8 mouse cellular contexts compared by ENCODE assay signal in the genomic region with DNA sequence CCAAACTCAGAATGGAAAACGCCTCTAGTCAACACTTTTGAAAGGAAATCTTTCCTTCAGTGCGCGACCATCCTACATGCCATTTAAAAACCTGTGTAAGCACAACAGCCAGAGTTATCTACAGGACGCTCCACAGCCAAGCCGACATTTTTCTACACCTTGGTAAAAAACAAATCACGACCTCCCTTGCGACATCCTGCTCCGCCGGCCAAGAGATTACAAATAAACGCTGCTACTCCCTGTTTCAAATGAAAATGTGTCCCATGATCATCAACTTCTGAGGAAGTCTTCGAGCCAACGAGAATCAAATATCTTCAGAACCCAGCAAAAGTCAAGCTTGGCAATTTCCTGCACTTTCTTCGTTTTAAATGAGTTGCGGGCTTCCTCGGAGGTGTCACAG. TPM values are rescaled to one million over a fixed set of nuclear protein-coding genes. Genes with fewer than 3 reads are reported as not detected.
DNase-seq lines count a peak whose midpoint lies in the region; ATAC-seq lines count a peak whose summit lies in the region.

No protein-coding gene starts in this region.

- ATAC-seq in heart, embryonic 15.5 days (replicated peaks; ENCODE audit: insufficient number of reproducible peaks, insufficient read depth, low FRiP score, low read depth): no peak
- ATAC-seq in intestine, embryonic 16.5 days: no peak
- no peak for ATAC-seq in midbrain, embryonic 13.5 days

- peak overlapping the region; percentile 90 for H3K27ac ChIP-seq in heart, embryonic 15.5 days
- H3K27ac ChIP-seq in intestine, embryonic 16.5 days (ENCODE audit: low read length): peak overlapping the region; percentile 78
- peak overlapping the region; percentile 92 for H3K27ac ChIP-seq in midbrain, embryonic 13.5 days

- peaks cover 41% of the 10 kb centered on the region for H3K4me1 ChIP-seq in heart, embryonic 15.5 days (replicated peaks)
- H3K4me1 ChIP-seq in intestine, embryonic 16.5 days (ENCODE audit: control insufficient read depth, insufficient read depth, low read length): peaks cover 20% of the 10 kb centered on the region
- H3K4me1 ChIP-seq in midbrain, embryonic 13.5 days (replicated peaks): peaks cover 34% of the 10 kb centered on the region

- DNase-seq in heart, adult 11 months: no peak
- DNase-seq in c-Kit-positive CD71-positive TER-119-positive erythroid progenitor cells, embryonic 14.5 days (ENCODE audit: low spot score): peak; percentile 15
- DNase-seq in urinary bladder, adult 2 months (ENCODE audit: low spot score): no peak
- DNase-seq in right cerebral cortex, postnatal 10 days (ENCODE audit: low spot score in 2 of 2): no peak
- no peak for DNase-seq in cerebellum, postnatal 25 days

- H3K36me3 ChIP-seq in heart, embryonic 15.5 days: peaks cover 24% of the 10 kb centered on the region
- no peaks in the 10 kb centered on the region; the same call in none of the 2 replicates for H3K36me3 ChIP-seq in intestine, embryonic 16.5 days (ENCODE audit: control insufficient read depth, insufficient read depth, low read length)
- H3K36me3 ChIP-seq in midbrain, embryonic 13.5 days: peaks cover 25% of the 10 kb centered on the region

- no peaks in the 10 kb centered on the region for H3K9me3 ChIP-seq in heart, embryonic 15.5 days (replicated peaks)
- H3K9me3 ChIP-seq in intestine, embryonic 16.5 days (ENCODE audit: control insufficient read depth, low read length): no peaks in the 10 kb centered on the region
- H3K9me3 ChIP-seq in midbrain, embryonic 13.5 days: no peaks in the 10 kb centered on the region

- WGBS in heart, embryonic 15.5 days: 1% methylated on average over 15 of the region's 15 CpGs
- WGBS in intestine, embryonic 16.5 days: 3% methylated on average over 15 of the region's 15 CpGs
- 7% methylated on average over 15 of the region's 15 CpGs for WGBS in midbrain, embryonic 13.5 days

- H3K9ac ChIP-seq in heart, embryonic 15.5 days: peak overlapping the region; percentile 86
- peak overlapping the region; percentile 86 for H3K9ac ChIP-seq in intestine, embryonic 16.5 days (ENCODE audit: low read depth, low read length)
- peak overlapping the region; percentile 90 for H3K9ac ChIP-seq in midbrain, embryonic 13.5 days (replicated peaks)

- no peaks in the 10 kb centered on the region for H3K27me3 ChIP-seq in heart, embryonic 15.5 days
- no peaks in the 10 kb centered on the region for H3K27me3 ChIP-seq in intestine, embryonic 16.5 days (replicated peaks; ENCODE audit: control insufficient read depth, insufficient read depth, low read length)
- H3K27me3 ChIP-seq in midbrain, embryonic 13.5 days: no peaks in the 10 kb centered on the region

- peak overlapping the region; percentile 85 for H3K4me3 ChIP-seq in heart, embryonic 15.5 days
- H3K4me3 ChIP-seq in intestine, embryonic 16.5 days (ENCODE audit: low read length): peak overlapping the region; percentile 77
- peak overlapping the region; percentile 87 for H3K4me3 ChIP-seq in midbrain, embryonic 13.5 days (replicated peaks)

- peak overlapping the region; percentile 79 for H3K4me2 ChIP-seq in heart, embryonic 15.5 days
- H3K4me2 ChIP-seq in intestine, embryonic 16.5 days (ENCODE audit: low read depth, low read length): peak overlapping the region; percentile 72
- peak overlapping the region; percentile 85 for H3K4me2 ChIP-seq in midbrain, embryonic 13.5 days (replicated peaks)

RNA-seq across cellular contexts. Expression of a gene that starts 0.6 kb away (rescaled TPM):
- 10.5 and 14.5 TPM in 2 replicates for polyA plus RNA-seq in heart, embryonic 15.5 days (2015; fragmentation: Nextera tagmentation; extraction: Ambion mirVana)
- polyA plus RNA-seq in intestine, embryonic 16.5 days (2015; fragmentation: Nextera tagmentation; extraction: Ambion mirVana): 19.1 and 20.4 TPM in 2 replicates
- 21.3 and 22.8 TPM in 2 replicates for polyA plus RNA-seq in midbrain, embryonic 13.5 days (2015; fragmentation: Nextera tagmentation; extraction: Ambion mirVana)
- 41.7 and 46.3 TPM in 2 replicates for polyA plus RNA-seq in urinary bladder, adult 2 months (2012; rRNA removed)

RNA-seq across cellular contexts. Expression of a gene that starts 35.4 kb away (rescaled TPM):
- 14.3 and 16.7 TPM in 2 replicates for polyA plus RNA-seq in heart, embryonic 15.5 days (2015; fragmentation: Nextera tagmentation; extraction: Ambion mirVana)
- polyA plus RNA-seq in intestine, embryonic 16.5 days (2015; fragmentation: Nextera tagmentation; extraction: Ambion mirVana): 14.8 and 15.9 TPM in 2 replicates
- polyA plus RNA-seq in midbrain, embryonic 13.5 days (2015; fragmentation: Nextera tagmentation; extraction: Ambion mirVana): 28.0 and 28.6 TPM in 2 replicates
- polyA plus RNA-seq in urinary bladder, adult 2 months (2012; rRNA removed): 22.2 and 28.0 TPM in 2 replicates

RNA-seq across cellular contexts. Expression of a gene that starts 55.2 kb away (rescaled TPM):
- 103 and 111 TPM in 2 replicates for polyA plus RNA-seq in heart, embryonic 15.5 days (2015; fragmentation: Nextera tagmentation; extraction: Ambion mirVana)
- polyA plus RNA-seq in intestine, embryonic 16.5 days (2015; fragmentation: Nextera tagmentation; extraction: Ambion mirVana): 102 and 105 TPM in 2 replicates
- polyA plus RNA-seq in midbrain, embryonic 13.5 days (2015; fragmentation: Nextera tagmentation; extraction: Ambion mirVana): 107 and 110 TPM in 2 replicates
- 57.3 and 69.9 TPM in 2 replicates for polyA plus RNA-seq in urinary bladder, adult 2 months (2012; rRNA removed)

RNA-seq across cellular contexts. Expression of a gene that starts 55.3 kb away (rescaled TPM):
- 72.3 and 82.9 TPM in 2 replicates for polyA plus RNA-seq in heart, embryonic 15.5 days (2015; fragmentation: Nextera tagmentation; extraction: Ambion mirVana)
- 80.4 and 88.4 TPM in 2 replicates for polyA plus RNA-seq in intestine, embryonic 16.5 days (2015; fragmentation: Nextera tagmentation; extraction: Ambion mirVana)
- polyA plus RNA-seq in midbrain, embryonic 13.5 days (2015; fragmentation: Nextera tagmentation; extraction: Ambion mirVana): 165 and 166 TPM in 2 replicates
- polyA plus RNA-seq in urinary bladder, adult 2 months (2012; rRNA removed): 115 and 140 TPM in 2 replicates
